Mouse (Mus musculus): Measurements from ENCODE around the gene Map6.
A peak's percentile ranks its signal among the peaks of the same experiment; 100 is the strongest.

Map6 gene

DNA sequence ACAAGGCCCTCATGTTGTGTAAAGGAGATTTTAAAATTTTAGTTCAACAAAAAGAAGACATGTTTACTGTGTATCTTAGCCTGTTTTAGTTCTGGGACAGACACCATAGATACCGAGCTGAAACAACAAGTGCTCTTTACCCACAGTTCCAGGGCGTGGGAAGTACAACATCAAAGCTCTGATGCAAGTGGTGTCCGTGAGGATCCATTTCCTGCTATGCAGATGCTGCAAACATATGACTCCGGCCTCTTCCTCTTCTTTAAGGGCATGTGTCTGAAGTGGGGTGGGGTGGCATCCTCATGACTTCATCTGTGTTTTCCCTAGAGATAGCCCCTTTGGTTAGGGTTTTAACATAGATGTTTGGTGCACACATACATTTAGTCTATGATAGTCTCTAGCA lies 3.7 kb upstream of the Map6 start:
- no peak for DNase-seq (ENCODE audit: low read depth, low spot score)

DNA sequence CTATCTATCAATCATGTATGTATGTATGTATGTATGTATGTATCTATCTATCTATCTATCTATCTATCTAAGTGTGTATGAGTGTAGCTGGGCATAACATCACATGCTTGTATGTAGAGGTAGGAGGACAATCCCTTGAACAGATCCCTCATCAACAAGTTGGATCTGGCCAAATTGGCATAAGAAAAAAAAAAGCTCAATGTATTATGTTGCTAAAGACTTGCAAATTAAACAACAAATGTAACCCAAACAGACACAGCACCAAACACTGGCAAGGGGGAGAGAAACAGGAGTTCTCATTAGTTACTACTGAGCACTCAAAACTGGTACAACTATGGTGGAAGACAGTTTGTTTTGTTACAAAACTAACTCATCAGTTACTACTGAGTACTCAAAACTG lies 2.6 kb upstream of the Map6 start:
- DNase-seq (ENCODE audit: low read depth, low spot score), result peak; percentile 54

DNA sequence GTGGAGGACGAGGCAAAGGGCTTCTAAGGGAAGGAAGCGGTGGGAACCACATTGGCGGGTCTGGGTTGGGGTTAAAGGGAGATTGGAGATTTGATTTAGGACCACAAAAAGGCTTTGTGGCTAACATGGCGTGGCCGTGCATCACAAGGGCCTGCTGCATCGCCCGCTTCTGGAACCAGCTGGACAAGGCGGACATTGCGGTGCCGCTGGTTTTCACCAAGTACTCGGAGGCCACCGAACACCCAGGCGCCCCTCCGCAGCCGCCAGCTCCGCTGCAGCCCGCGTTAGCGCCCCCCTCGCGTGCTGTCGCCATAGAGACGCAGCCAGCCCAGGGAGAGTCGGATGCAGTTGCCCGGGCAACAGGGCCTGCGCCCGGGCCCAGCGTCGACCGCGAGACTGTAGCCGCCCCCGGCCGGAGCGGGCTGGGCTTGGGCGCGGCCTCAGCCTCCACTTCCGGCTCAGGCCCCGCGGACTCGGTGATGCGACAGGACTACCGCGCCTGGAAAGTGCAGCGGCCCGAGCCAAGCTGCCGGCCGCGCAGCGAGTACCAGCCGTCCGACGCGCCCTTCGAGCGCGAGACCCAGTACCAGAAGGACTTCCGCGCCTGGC lies 754 bp downstream of the Map6 start:
- DNase-seq (ENCODE audit: low read depth, low spot score), result peak; percentile 60

DNA sequence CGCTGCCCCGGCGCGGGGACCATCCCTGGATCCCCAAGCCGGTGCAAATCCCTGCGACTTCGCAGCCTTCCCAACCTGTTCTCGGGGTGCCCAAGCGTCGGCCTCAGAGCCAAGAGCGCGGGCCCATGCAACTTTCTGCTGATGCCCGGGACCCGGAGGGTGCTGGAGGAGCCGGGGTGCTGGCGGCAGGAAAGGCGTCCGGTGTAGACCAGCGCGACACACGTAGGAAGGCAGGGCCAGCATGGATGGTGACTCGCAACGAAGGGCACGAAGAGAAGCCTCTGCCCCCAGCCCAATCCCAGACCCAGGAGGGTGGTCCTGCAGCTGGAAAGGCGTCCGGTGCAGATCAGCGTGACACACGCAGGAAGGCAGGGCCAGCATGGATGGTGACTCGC lies 1.3 kb downstream of the Map6 start:
- no peak for DNase-seq (ENCODE audit: low read depth, low spot score)

DNA sequence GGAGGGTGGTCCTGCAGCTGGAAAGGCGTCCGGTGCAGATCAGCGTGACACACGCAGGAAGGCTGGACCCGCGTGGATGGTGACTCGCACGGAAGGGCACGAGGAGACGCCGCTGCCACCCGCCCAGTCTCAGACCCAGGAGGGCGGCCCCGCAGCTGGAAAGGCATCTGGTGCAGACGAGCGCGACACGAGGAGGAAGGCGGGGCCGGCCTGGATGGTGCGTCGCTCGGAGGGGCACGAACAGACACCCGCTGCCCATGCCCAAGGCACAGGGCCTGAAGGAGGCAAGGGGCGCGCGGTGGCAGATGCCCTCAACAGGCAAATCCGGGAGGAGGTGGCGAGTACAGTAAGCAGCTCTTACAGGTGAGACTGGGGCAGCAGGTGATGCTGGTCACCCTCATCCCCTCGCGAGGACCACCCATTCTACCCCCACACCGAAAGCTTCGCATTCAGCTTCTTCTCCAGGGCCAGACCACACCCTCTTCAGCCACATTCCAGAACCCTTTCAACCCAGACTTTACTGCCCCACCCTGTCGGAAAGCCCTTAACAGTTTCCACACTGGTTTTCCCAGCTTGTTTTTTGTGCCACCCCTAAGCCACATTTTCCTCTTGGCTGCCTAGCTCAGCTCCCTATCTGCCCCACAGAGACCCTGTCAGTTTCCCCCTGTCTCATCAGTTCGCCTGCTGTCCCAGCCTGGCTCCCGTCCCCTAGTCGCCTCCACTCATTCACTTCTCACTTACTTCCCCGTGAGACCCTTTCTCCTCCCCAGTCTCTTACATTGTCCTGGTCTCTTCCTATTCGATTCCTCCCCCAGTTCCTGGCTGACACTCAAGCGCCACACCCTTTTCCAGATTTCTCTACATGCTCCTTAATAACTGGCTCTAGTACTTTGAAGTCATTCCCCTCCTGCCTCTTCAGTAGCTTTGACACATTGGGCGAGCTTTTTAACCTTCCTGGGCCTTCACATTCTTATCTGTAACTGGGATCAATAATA lies 2.0 kb downstream of the Map6 start:
- peak; percentile 82 for DNase-seq (ENCODE audit: low read depth, low spot score)

DNA sequence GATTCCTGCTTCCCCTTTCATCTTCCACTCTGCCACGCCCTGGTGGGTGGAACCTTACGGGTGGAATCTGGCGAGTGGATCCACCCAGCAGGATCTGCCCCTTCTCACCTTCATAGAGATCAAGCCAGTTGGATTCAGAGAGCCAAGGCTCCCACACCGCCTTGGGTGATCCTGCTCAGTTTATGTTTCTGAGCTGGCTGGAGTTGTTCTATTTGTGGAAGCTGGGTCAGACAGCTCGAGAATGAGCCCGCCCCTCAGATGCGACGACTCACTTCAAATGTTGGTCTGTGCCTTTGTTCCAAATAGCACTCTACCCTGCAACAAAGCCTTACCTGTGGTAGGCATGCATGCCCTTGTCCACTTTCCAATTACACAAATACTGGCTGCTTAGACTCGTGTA lies 4.4 kb downstream of the Map6 start:
- no peak for DNase-seq (ENCODE audit: low read depth, low spot score)

DNA sequence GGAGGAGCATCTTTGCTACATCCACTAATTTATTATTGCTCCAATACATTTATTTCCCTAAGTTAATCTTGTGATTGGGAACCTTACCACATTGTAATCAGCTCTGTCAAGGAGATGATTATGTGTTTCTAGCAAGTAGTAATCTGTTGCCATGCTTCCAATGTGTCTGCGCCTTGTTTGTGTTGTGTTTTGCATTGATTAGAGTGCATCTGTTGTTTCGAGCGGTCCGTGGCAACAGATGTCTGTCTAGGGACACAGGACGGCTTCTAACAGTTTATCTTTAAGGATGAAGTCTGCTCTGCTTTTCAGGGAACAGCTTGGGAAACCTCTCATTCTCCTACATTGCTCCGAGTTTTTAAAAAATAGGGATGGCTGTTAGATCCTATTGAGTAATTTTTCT lies 7.9 kb downstream of the Map6 start:
- DNase-seq (ENCODE audit: low read depth, low spot score), result no peak

DNA sequence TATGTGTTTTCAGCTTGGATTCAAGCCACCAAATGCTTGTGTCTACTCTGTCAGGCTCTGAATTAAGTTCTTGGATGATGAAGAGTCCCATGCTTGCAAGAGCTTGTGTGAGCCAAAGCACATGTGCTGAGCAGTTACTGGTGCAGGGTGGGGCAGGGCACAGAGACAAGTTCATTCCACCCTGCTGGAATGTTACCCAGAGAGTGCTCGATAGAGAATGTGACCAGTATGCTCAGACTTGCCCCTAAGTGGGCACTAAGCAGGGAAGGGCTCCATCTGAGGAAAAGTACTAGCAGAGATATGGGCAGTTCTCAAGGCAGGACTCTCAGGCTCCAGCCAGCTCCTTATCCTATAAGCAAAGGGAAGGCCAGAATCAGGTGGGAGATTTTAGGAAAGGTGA lies 9.4 kb downstream of the Map6 start:
- DNase-seq (ENCODE audit: low read depth, low spot score), result no peak

DNA sequence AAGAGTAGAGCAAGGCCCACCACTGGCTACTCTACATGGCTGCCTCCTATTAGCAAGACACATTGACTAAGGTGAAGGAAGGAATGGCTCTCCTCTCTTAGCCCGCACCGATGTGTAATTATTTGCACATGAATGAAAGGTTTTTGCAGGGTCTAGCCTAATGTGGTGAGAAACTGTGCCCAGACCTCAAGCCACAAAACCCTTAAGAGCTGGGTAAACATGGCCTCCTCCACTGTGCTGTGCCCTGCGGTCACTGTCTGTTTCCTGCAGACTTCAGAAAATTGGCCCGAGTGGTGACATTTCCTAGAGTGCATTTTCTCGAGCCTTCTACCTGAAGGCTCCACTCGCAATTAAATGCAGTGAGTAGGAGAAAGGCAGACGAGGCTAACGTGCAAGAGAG lies 11.1 kb downstream of the Map6 start:
- no peak for DNase-seq (ENCODE audit: low read depth, low spot score)

DNA sequence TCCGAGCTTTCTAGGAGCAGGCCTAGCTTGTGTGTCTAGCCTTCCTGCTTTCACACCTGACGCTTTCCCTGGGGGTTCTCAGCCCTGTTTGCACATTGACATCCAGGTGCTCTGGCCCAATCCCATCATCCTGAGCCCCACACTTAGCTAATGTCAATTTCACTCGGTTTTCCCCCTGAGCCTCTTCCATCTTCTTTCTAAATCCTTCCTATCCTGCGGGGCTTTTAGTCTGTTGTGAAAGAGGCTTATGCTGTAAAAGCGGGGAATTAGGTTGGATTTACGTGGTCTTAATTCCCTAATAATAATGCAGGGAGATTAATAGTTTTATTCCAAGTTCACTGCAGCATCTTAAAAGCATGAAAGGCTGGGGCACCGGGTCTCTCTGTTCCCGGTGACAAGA lies 12.3 kb downstream of the Map6 start:
- DNase-seq (ENCODE audit: low read depth, low spot score), result no peak

DNA sequence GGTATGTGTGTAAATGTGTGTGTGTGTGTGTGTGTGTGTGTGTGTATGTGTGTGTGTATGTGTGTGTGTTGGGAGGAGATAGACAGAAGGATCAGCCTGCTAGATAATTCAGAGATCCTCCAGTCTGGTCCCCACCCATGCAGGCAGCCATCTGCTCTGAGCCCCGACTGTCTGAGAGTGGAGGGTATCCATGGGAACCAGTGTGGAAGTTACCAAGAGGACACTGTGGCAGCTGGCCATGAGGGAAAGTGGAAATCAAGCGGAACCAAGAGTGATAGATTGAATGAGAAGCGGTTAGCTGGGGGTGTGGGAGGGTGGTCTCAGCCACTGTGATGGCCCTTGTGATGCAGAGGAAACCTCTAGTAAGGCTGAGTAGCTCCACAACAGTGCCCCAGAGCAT lies 20.0 kb downstream of the Map6 start:
- no peak for DNase-seq (ENCODE audit: low read depth, low spot score)

DNA sequence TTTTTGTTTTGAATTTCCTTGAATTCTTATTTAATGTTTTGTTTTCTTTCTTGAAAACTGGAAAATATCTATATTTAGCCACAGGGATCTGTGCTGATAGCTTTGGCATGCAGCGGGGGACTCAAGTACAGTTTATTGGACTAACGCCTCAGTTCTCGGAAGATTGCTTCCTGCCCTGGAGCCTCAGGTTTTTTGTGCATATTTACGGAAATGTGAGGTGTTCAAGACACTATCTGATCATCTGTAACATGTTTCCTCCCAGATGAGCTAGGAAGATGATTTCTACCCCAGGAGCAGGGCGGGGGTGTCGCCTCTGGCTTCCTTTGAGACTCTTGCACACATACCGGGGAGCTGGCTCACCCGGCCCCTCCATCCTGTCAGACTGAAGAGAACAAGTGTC lies 22.8 kb downstream of the Map6 start:
- no peak for DNase-seq (ENCODE audit: low read depth, low spot score)

DNA sequence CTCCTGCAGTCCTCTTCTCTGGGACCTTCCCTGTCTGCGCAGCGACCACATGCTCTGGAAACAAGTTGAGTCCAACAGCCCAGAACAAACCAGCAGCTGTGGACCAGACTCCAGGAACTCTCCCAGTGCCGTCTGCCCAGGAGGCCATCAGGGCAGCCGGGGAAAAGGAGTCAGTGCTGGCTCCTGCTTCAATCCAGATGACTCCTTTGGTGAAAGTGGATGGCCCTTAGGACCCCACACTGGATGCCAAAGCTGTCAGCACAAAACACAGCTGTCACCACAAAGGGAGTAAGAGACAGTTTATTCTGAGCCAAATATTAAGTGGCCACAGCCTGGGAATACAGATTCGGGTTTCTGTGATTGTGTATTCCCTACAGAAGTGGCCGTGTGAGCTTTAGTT lies 23.7 kb downstream of the Map6 start:
- no peak for DNase-seq (ENCODE audit: low read depth, low spot score)

DNA sequence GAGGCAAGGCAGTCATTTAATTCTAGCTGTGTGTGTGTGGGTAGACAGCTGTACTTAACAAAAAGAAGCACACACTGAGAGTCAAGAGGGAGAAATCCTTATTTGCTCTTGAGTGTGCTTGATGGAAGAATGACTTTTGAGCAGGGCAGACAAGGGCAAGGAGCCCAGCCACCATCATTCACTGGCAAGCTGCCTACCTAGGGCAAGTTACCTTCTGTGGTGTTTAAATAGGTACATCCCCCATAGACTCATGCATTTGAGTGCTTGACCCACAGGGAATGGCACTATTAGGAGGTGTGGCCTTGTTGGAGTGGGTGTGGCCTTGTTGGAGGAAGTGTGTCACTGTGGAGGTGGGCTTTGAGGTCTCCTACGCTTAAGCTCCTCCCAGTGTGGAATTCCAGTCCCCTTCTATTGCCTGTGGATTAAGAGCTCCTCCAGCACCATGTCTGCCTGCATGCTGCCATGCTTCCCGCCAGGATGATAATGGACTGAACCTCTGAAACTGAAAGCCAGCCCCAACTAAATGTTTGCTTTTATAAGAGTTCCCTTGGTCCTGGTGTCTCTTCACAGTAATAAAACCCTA lies 27.0 kb downstream of the Map6 start:
- DNase-seq (ENCODE audit: low read depth, low spot score), result peak; percentile 43

DNA sequence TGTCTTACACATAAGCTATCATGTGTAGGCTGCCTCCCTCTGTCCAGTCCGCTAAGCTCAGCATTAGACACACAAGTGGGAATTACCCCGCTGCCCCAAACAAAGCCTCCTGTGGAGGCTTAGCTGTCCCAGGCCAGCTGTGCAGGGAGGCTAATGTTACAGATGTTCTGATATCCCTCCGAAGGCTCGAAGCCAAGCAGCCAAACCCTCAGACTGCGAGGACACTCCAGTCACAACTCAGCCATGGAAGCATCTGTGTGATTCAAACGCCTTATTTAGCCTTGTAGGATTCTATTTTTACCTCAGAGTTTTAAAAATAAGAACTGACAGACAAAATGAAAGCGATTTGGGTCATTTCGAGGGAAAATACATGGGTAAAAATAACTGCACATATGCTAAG lies 27.9 kb downstream of the Map6 start:
- DNase-seq (ENCODE audit: low read depth, low spot score), result no peak

DNA sequence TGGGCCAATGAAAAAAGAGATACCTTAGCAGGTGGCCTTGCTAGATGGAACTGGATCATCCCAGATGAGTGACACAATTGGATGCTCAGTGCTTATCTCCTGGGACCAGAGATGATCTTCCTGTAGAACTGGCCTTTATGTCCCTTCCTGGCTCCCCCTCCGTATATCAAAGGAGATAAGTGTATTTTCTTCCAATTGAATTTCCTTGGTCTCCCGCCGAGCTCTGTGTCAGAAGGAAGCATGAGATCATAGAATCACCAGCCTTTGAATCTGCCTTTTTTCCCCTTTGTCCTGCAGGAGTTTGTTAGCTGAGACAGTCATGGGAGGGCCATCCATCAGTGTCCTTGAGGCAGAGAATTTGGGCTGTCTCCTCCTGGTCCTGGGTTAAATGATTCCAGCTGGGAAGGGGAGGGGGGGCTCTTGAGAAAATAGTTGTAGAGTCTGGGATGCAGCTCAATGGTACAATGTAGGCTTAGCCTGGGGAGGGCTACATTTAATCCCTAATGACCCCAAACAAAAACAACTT lies 33.5 kb downstream of the Map6 start:
- no peak for DNase-seq (ENCODE audit: low read depth, low spot score)

DNA sequence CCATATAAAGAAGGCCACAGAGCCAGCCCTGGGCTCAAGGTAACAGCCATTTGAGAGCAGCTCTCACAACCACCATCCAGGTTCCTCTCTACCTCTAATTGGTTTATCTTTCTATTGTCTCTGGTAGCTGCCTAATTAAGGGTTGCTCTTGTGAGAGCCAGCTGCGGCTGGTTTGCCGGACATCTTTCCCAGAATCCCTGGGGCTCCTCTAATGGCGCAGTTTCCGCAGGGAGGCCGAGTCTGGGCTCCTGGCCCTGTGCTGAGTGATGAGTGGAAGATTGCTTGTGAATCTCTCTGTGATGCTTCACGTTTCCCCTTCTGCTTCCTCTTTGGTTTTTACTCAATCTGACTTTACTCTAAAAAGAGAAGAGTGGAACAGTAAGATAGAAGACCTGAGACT lies 36.8 kb downstream of the Map6 start:
- DNase-seq (ENCODE audit: low read depth, low spot score), result peak; percentile 29

DNA sequence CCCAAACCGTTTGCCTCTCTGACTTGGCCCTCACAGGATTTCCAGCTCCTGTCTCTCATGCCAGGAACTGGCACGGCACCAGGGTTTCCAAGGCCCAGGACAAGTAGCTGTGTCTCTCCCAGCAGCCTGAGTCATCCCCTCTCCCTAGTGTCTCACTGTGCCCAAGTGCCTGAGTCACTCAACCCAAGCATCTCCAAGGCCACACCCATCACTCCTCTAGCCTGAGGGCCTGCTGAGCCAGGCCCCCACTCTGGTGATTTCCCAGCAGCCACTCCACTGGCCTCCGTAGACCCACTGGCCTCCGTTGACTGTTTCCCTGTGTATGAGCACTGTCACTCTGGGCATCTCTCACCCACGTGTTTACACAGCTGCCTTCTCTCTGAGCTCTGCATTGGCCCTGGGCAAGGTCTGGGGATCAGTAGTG lies 37.7 kb downstream of the Map6 start:
- DNase-seq (ENCODE audit: low read depth, low spot score), result peak; percentile 33

DNA sequence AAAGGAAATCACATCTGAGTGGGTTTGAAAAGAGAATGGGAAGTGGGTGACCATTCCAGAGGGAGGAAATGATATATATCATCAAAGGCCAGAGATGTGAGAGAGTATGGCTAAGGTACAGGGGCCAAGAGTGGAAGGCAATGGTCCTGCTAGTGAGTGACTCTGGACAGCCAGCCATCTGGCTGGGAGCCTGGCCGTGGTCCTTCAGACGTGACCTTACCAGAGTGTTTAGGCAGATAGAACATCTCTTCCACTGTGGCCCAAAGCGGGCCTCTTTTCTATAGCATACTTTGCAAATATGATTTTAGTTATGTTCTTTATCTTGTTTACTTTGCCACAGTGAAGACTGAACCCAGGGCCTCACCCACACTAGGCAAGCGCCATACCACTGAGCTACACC lies 38.4 kb downstream of the Map6 start:
- DNase-seq (ENCODE audit: low read depth, low spot score), result no peak

DNA sequence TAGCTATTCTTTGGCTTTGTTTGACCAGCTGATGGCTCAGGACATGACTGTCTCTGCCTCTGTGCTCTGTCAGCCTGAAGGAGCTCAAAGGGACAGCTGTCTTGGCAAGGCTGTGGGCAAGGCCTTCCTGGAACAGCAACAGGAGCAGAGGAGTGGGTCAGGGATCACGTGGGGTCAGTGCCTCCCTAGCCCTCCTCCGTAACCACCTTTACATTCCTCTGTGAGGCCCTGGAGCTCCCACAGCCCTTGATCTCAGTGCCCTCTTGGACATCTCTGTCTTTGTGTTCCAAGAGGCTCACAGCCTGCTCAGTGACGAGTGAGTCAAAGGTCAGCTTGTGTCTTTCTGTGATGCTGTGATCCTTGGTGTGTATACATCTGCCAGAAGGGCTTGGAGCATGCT lies 39.4 kb downstream of the Map6 start:
- DNase-seq (ENCODE audit: low read depth, low spot score), result no peak

DNA sequence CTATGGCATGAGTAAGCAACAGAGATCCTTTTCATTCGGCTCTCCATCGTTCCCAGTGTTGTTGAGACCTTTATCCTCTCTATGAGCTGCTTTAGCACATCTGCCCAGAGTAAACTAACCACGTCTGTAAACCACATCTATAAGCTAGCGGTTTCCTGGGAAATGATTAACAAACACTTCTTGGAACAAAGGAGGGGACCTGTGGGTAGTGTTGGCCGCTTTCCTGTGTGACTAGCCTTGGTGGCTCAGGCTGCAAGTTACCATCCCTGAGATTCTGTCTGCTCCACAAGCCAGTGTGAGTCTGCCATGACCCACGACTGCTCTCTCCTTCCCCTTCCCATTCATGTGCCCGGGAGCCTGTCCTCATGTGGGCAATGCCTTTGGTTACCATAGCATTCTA lies 44.2 kb downstream of the Map6 start:
- no peak for DNase-seq (ENCODE audit: low read depth, low spot score)

DNA sequence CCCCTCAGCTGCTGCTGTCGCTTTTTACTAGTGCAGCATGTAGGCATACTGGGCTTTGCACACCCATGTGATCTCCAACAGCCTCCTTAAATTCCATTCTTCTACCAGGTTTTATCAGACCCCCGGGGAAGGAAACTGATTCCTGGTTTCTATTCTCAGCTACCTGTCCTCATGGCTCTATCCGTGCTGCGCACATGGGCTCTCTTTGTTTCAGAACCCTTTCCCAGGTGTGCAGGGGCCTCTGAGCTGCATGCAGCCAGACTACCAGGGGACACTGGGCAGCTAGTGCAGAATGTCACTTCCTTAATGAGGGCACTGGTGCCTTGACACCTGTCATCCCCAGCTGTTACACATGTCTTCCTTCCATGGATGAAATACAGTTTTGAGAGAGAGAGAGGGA lies 44.8 kb downstream of the Map6 start:
- DNase-seq (ENCODE audit: low read depth, low spot score), result no peak
